Mouse (Mus musculus): ENCODE measurements at regions not wholly inside any gene's neighbourhood (a gene's known extent, or its start where the extent isn't known, plus 50 kb on each side); places are given as distances from the start of the nearest gene placed in this dataset.

DNA sequence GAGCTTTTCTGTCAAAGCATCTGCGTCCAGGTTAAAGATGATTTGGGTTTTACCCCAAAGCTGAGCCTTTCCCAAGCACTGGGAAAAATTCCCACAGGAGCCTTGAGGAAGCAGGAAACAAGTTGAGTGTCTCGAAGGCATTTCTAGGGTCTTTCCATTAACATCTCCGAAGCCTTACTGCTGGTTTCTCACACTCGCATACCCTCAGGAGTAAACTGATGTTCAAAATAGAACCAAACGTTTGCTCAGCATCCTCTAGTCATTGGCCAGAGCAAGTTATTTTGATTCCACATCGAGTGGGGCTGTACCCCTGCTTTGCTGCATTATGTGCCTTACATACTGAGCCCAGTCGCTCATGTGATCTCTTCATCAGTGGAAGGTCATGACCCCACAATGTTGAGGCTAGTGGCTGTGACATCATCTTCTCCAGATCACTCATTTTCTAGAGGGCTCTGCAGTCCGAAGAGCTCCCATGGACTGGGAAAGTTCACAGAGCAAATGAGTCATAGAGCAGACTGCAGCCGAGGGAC lies 198.9 kb upstream of the Cxcl12 start:
- no peak for TF ChIP-seq CTCF (IDR thresholded peaks at IDR 0.05; ENCODE audit: insufficient read depth, low read depth, low read length)
- no peak for TF ChIP-seq POLR2A (IDR thresholded peaks at IDR 0.05; ENCODE audit: insufficient read depth, low read depth, low read length)

All from olfactory bulb, adult 2 months (tissue).